Mouse (Mus musculus) stomach, embryonic 14.5 days (tissue): ENCODE measurements around the gene Dmrtc2. TPM values are rescaled to one million over a fixed set of nuclear protein-coding genes. Genes with fewer than 3 reads are reported as not detected.
"Not testable (repeated sequence)": the region's sequence is repeated elsewhere in the genome, so short reads cannot be mapped to it uniquely, and the experiment has no call there.

Source experiments
- ATAC-seq: fragments of 200-750 bp; cut with Nextera tagmentation; 2 replicates; pipeline ENCODE4 v1.8.0; 2017; ENCODE audit warnings: low read depth, moderate TSS enrichment; ENCODE audit not compliant: insufficient number of reproducible peaks, insufficient read depth, low FRiP score
- H3K27ac ChIP-seq: fragments of 300-500 bp; sonication (generic); 2 replicates; pipeline ENCODE4 v1.5.1; 2014; ENCODE audit warnings: mild to moderate bottlenecking, low read length, moderate library complexity, mixed read lengths
- H3K27me3 ChIP-seq: fragments of 300-500 bp; sonication (generic); 2 replicates; pipeline ENCODE4 v1.6.1; 2014; ENCODE audit warnings: low read length, control low read depth, mixed read lengths; ENCODE audit not compliant: control insufficient read depth, insufficient read depth
- H3K36me3 ChIP-seq: fragments of 300-500 bp; sonication (generic); 2 replicates; pipeline ENCODE4 v1.6.1; 2014; ENCODE audit warnings: mild to moderate bottlenecking, control low read depth, low read length, moderate library complexity, mixed read lengths; ENCODE audit not compliant: control insufficient read depth, insufficient read depth
- H3K4me1 ChIP-seq: fragments of 300-500 bp; sonication (generic); 2 replicates; pipeline ENCODE4 v1.6.1; 2014; ENCODE audit warnings: low read length, control low read depth, mixed read lengths; ENCODE audit not compliant: control insufficient read depth, insufficient read depth
- H3K4me2 ChIP-seq: fragments of 300-500 bp; sonication (generic); replicated peaks from 2 replicates; pipeline ENCODE4 v1.6.1; 2014; ENCODE audit warnings: low read depth, low read length, control low read depth
- H3K4me3 ChIP-seq: fragments of 300-500 bp; sonication (generic); 2 replicates; pipeline ENCODE4 v1.5.1; 2014; ENCODE audit warnings: low read depth, low read length, control low read depth
- H3K9ac ChIP-seq: fragments of 300-500 bp; sonication (generic); replicated peaks from 2 replicates; pipeline ENCODE4 v1.6.1; 2014; ENCODE audit warnings: low read depth, mild to moderate bottlenecking, control low read depth, low read length, moderate library complexity, mixed read lengths
- H3K9me3 ChIP-seq: fragments of 300-500 bp; sonication (generic); 2 replicates; pipeline ENCODE4 v1.6.1; 2016; ENCODE audit warnings: low read depth, low read length, control low read depth; ENCODE audit not compliant: control insufficient read depth
- WGBS: fragments of 180-500 bp; shearing (Covaris S2); extraction: QIAGEN DNeasy Blood & Tissue Kit; methylation state at CpG from one replicate; pipeline ENCODE4 v1.1.7; 2014; 5-methylcytosine and 5-hydroxymethylcytosine counted together
- polyA plus RNA-seq: library from polyadenylated mRNA; unstranded; fragments of >200 nt; fragmentation: Nextera tagmentation; extraction: Ambion mirVana; gene quantifications from 2 replicates; pipeline ENCODE4 v1.2.1, GENCODE M21; 2014

Dmrtc2 gene
- polyA plus RNA-seq, 1 experiment from 2014 or later, result not detected

DNA sequence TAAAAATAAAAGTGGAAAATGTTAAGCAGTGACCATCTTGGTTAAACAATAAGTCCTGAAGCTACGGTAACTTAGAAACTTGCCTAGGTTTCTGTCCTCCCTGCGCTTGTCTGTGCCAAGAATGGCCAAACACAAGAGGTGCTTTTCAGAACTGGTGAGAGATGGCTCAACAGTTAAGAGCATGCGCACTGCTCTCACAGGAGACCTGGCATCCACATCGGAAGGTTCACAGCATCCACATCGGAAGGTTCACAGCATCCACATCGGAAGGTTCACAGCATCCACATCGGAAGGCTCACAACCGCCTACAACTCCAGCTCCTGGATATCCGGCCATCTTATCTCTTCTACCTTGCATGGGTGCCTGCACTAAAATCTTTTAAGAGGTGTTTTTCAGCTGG, 24.7 kb upstream of the Dmrtc2 start:
- no peak overlapping the region for H3K4me2 ChIP-seq
- no peak for ATAC-seq
- no peaks in the 10 kb centered on the region for H3K27me3 ChIP-seq
- H3K4me1 ChIP-seq, result no peaks in the 10 kb centered on the region
- H3K9ac ChIP-seq, result no peak overlapping the region
- 78% methylated on average over 9 of the region's 9 CpGs for WGBS
- H3K4me3 ChIP-seq, result no peak overlapping the region
- H3K27ac ChIP-seq, result no peak overlapping the region
- H3K9me3 ChIP-seq, result no peaks in the 10 kb centered on the region
- no peaks in the 10 kb centered on the region for H3K36me3 ChIP-seq

DNA sequence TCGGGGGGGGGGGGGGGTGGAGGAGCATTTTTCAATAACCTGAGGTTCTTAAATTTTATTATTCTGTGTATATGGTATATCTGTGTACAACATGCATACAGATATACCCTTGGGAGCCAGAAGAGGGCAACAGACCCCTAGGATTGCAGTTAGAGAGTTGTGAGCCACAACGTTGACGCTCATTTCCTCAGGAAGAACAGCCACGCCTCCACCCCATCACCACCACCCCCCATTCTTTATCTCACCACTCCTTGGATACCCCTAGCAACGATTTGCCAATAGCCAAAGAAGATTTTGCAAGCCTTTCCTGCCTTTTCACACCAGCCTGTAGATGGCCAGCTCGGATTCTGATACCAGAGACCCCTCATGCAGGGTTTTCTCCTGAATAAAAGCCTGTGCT, 24.1 kb upstream of the Dmrtc2 start:
- no peak for ATAC-seq
- no peak overlapping the region for H3K9ac ChIP-seq
- H3K27ac ChIP-seq, result no peak overlapping the region
- H3K9me3 ChIP-seq, result no peaks in the 10 kb centered on the region
- H3K4me2 ChIP-seq, result no peak overlapping the region
- H3K27me3 ChIP-seq, result no peaks in the 10 kb centered on the region
- 3% methylated on average over 6 of the region's 6 CpGs for WGBS
- H3K4me1 ChIP-seq, result no peaks in the 10 kb centered on the region
- H3K4me3 ChIP-seq, result no peak overlapping the region
- H3K36me3 ChIP-seq, result no peaks in the 10 kb centered on the region

DNA sequence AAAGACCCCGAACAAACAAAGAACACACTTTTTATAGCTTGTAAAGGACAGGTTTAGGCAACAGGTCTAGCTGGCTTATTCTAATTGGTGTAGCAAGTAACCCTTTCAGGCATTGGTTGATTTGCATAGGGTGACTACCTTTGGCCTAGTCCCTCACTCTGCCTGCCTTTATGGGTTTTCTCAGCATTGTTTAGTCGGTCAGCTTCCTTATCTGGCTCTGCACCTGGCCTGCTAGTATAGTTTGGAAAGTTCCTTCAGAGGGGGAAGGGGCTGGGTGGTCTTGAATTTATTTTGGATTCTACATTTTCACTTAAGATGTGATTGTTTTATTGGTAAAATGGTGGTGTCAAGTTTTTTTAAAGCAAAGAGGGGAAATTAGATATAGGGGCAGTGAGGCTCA, 23.3 kb upstream of the Dmrtc2 start:
- H3K27me3 ChIP-seq, H3K4me3 ChIP-seq: not testable (repeated sequence)
- 22% methylated on average over 2 of the region's 2 CpGs for WGBS

DNA sequence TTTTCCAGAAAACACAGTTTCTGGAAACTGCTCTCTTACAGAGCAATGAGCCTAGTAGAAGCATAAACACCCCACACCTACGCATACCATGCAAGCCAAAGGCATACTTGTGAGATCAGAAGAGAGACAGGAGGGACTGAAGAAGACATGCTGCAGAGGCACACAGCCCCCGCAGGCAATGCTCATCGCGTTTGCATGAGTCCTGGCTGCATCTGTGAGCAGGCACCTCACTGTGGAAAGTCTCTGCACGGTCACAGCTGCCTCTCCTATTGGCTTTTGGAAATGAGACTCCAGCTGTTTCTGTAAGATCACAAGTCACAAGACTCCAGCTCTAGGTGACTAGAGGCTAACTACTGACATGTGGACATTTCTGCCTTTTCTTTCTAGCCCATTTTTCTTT, 19.7 kb upstream of the Dmrtc2 start:
- no peaks in the 10 kb centered on the region for H3K4me1 ChIP-seq
- no peaks in the 10 kb centered on the region for H3K27me3 ChIP-seq
- no peak overlapping the region for H3K9ac ChIP-seq
- no peak overlapping the region for H3K27ac ChIP-seq
- no peaks in the 10 kb centered on the region for H3K36me3 ChIP-seq
- no peak overlapping the region for H3K4me3 ChIP-seq
- 10% methylated on average over 5 of the region's 5 CpGs for WGBS
- no peak for ATAC-seq
- no peak overlapping the region for H3K4me2 ChIP-seq
- no peaks in the 10 kb centered on the region for H3K9me3 ChIP-seq

More for the DNA sequence above, 23.3 kb upstream of the Dmrtc2 start:
- H3K4me1 ChIP-seq, H3K27ac ChIP-seq, H3K9me3 ChIP-seq, ATAC-seq, H3K36me3 ChIP-seq, H3K4me2 ChIP-seq, H3K9ac ChIP-seq: not testable (repeated sequence)

DNA sequence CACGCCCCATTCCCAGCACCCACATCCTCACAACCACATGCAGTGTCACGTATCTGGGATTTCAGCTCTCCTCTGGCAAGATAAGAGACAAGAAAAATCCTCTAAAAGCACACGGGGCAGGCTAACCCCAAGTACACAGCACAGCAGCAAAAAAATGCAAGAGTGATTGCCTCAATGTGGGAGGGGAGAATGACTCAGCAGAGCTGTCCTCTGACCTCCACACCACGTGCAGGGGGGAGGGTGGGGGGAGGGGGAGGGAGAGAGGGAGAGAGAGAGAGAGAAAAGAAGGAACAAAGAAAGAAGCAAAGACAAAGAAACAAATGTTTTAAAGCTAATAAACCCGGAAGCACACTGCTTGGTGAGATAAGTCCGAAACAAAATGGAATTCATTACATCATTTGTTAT, 19.0 kb upstream of the Dmrtc2 start:
- WGBS, result 24% methylated on average over 6 of the region's 6 CpGs
- no peaks in the 10 kb centered on the region for H3K36me3 ChIP-seq
- H3K4me3 ChIP-seq, result no peak overlapping the region
- no peak overlapping the region for H3K4me2 ChIP-seq
- no peak overlapping the region; the same call in 1 of the 2 replicates for H3K27ac ChIP-seq
- no peak overlapping the region for H3K9ac ChIP-seq
- no peaks in the 10 kb centered on the region for H3K4me1 ChIP-seq
- ATAC-seq, result peak; percentile 42; the same call in 1 of the 2 replicates
- no peaks in the 10 kb centered on the region for H3K27me3 ChIP-seq
- no peaks in the 10 kb centered on the region for H3K9me3 ChIP-seq

DNA sequence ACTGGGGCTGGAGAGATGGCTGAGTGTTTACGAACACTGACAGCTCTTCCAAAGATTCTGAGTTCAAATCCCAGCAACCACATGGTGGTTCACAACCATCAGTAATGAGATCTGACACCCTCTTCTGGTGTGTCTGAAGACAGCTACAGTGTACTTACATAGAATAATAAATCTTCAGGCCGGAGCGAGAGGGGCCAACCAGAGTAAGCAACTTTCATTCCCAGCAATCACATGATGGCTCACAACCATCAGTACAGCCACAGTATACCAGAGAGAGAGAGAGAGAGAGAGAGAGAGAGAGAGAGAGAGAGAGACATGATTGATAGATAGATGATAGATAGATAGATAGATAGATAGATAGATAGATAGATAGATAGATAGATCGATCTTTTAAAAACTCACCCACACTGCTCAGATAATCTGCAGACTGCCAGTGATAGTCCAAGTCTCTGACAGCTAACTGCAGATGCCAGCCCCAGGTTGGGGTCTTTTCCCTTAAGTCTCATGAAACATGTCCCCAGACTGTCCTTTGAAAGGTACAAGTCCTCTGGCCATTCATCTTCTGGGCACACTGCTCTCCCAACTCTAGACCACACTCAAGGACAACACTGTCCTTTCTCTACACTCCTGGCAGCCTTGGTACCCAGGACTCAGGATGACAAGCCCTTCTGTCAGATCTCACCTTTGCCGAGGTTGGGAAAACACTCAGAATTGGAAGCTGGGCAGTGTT, 18.1 kb upstream of the Dmrtc2 start:
- no peaks in the 10 kb centered on the region for H3K9me3 ChIP-seq
- ATAC-seq, result no peak
- no peak overlapping the region for H3K4me2 ChIP-seq
- no peak overlapping the region for H3K9ac ChIP-seq
- H3K4me3 ChIP-seq, result no peak overlapping the region
- no peak overlapping the region for H3K27ac ChIP-seq
- no peaks in the 10 kb centered on the region for H3K27me3 ChIP-seq
- no peaks in the 10 kb centered on the region for H3K4me1 ChIP-seq
- WGBS, result 70% methylated on average over 5 of the region's 5 CpGs
- no peaks in the 10 kb centered on the region for H3K36me3 ChIP-seq

DNA sequence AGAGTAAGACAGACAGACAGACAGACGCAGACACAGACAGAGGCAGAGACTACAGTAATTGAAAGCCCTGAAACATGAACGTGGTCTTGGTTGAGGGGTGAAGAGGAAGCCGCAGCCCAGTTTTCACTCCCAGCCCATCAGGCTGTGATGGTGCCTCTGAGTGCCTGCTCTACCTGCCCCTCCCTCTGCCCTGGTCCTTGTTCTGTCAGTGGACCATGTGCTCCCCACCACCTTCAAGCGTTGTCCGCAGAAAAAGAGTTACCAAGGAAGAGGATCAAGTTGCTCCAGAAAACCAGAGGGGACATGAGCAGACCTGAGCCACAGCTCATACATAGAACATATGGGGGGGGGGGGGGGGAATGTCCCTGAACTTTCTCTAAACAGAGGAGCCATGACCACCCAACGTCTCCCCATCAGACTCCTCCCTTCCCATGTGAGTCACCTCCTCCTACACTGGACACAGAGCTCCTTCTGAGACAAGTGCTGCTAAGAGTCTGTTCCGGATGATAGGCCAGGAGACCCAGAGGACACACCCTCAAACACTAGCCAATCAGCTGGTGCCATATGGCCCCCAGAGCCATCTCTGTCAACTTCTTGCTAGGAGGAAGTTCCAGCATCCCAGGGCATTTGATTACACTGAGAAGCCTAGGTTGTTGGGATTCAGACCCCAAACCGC, 17.2 kb upstream of the Dmrtc2 start:
- Histone ChIP-seq H3K4me1 (no peaks in the 10 kb centered on the region), H3K36me3 (no peaks in the 10 kb centered on the region), H3K4me3 (no peak overlapping the region), H3K27ac (no peak overlapping the region), H3K9ac (no peak overlapping the region), H3K4me2 (no peak overlapping the region), H3K27me3 (no peaks in the 10 kb centered on the region), H3K9me3 (no peaks in the 10 kb centered on the region)
- peak; percentile 57; the same call in 1 of the 2 replicates for ATAC-seq
- 67% methylated on average over 8 of the region's 8 CpGs for WGBS

DNA sequence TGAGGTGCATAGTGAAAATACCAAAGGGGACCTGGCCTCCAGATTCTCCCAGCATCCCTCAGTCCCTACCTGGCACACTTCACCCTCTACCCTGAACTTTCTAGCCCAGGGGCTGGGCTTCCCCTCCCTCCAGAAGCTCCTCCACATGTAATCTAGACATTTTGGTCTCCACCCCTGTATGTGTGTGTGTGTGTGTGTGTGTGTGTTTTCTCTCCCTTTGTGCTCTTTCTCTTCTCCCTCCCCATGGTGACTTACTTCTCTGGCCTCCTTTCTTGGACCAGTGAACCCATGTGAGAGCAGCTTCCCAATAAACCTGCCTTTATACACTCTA, 16.7 kb upstream of the Dmrtc2 start:
- no peak for ATAC-seq
- no peaks in the 10 kb centered on the region for H3K36me3 ChIP-seq

DNA sequence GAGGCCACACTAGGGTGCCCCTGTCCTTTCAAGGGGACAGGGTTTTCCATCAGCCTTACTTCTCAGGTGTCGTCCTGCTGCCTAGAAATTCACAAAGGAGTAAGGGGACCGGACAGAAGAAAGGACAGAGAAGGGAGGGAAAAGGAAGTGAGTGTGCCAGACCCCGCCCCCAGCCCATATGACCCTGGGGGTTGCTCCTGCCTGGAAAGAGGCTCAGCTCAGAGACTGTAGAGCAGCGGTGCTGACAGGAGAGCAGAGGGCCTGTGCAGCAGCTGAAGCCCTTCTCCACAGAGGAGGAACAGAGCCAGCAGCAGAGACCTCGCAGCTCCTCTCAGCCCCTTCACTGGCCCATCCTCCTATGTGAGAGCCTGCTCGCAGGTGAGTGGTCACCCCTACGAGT, 16.2 kb upstream of the Dmrtc2 start:
- no peaks in the 10 kb centered on the region for H3K4me1 ChIP-seq
- H3K4me3 ChIP-seq, result no peak overlapping the region
- WGBS, result 29% methylated on average over 7 of the region's 7 CpGs
- H3K4me2 ChIP-seq, result no peak overlapping the region
- no peaks in the 10 kb centered on the region for H3K36me3 ChIP-seq
- no peaks in the 10 kb centered on the region for H3K27me3 ChIP-seq
- H3K9me3 ChIP-seq, result no peaks in the 10 kb centered on the region
- no peak for ATAC-seq
- H3K27ac ChIP-seq, result no peak overlapping the region
- H3K9ac ChIP-seq, result no peak overlapping the region

More for the DNA sequence above, 16.7 kb upstream of the Dmrtc2 start:
- H3K27me3 ChIP-seq, result no peaks in the 10 kb centered on the region
- no peaks in the 10 kb centered on the region for H3K9me3 ChIP-seq
- no peaks in the 10 kb centered on the region for H3K4me1 ChIP-seq
- H3K9ac ChIP-seq, result no peak overlapping the region
- no peak overlapping the region for H3K4me3 ChIP-seq
- no peak overlapping the region for H3K27ac ChIP-seq
- H3K4me2 ChIP-seq, result no peak overlapping the region
